In genomic region chr2:154354000-154354425, GRCm38 (mm10) we compare ENCODE assay signal across 12 mouse cellular contexts. TPM values are rescaled to one million over a fixed set of nuclear protein-coding genes. Genes with fewer than 3 reads are reported as not detected.
DNase-seq lines count a peak whose midpoint lies in the region; ATAC-seq and TF ChIP-seq lines count a peak whose summit lies in the region.
"Not testable (repeated sequence)": the region's sequence is repeated elsewhere in the genome, so short reads cannot be mapped to it uniquely, and the experiment has no call there.
"Had no signal": no experiment of that assay in that cellular context is flagged by ENCODE, and none has a peak within 500 bp of the region (broad histone marks: within the 10 kb centered on the region; RNA-seq: fewer than 3 reads in every experiment).

No protein-coding gene starts in this region.

- not testable (repeated sequence) for TF ChIP-seq CTCF in CH12.LX (conservative IDR thresholded peaks at IDR 0.05 in 1 of 2, IDR thresholded peaks at IDR 0.05 in 1 of 2; ENCODE audit: low read depth in 2 of 2, low read length in 2 of 2); forebrain, postnatal 0 days (IDR thresholded peaks at IDR 0.05; ENCODE audit: low read depth)

- peak overlapping the region; percentile 76 for H3K9ac ChIP-seq in CH12.LX (ENCODE audit: insufficient read depth, low read depth)
- H3K9ac ChIP-seq in embryonic facial prominence, embryonic 12.5 days; hindbrain, embryonic 12.5 days; midbrain, embryonic 12.5 days (replicated peaks): not testable (repeated sequence)
- 0 out of 2 replicates have a peak overlapping the region, but pooled peaks have one; percentile 34 for H3K9ac ChIP-seq in forebrain, postnatal 0 days
- peak overlapping the region; percentile 13; the same call in 1 of the 2 replicates for H3K9ac ChIP-seq in kidney, embryonic 14.5 days (ENCODE audit: low read depth, low read length)
- H3K9ac ChIP-seq in liver, embryonic 13.5 days, result peak overlapping the region; percentile 76

- peaks cover 26 to 40% of the 10 kb centered on the region in 2 experiments for H3K36me3 ChIP-seq in CH12.LX (replicated peaks in 1 of 2; ENCODE audit: control insufficient read depth in 1 of 2, insufficient read depth in 1 of 2, low read length in 1 of 2)
- H3K36me3 ChIP-seq in embryonic facial prominence, embryonic 12.5 days, result peaks cover 25% of the 10 kb centered on the region; the same call in 1 of the 2 replicates
- H3K36me3 ChIP-seq in forebrain, postnatal 0 days (ENCODE audit: insufficient read depth), result peaks cover 20% of the 10 kb centered on the region
- H3K36me3 ChIP-seq in hindbrain, embryonic 12.5 days, result peaks cover 24% of the 10 kb centered on the region
- H3K36me3 ChIP-seq in kidney, embryonic 14.5 days (ENCODE audit: control insufficient read depth, insufficient read depth, low read length), result peaks cover 12% of the 10 kb centered on the region; the same call in 1 of the 2 replicates
- peaks cover 24% of the 10 kb centered on the region for H3K36me3 ChIP-seq in liver, embryonic 13.5 days
- H3K36me3 ChIP-seq in midbrain, embryonic 12.5 days, result peaks cover 11% of the 10 kb centered on the region

- not testable (repeated sequence) for TF ChIP-seq RAD21 in CH12.LX (IDR thresholded peaks at IDR 0.05; ENCODE audit: low read depth, low read length)

- H3K27ac ChIP-seq in CH12.LX (ENCODE audit: insufficient read depth, low read depth), result peak overlapping the region; percentile 72
- H3K27ac ChIP-seq in embryonic facial prominence, embryonic 12.5 days; hindbrain, embryonic 12.5 days; kidney, embryonic 14.5 days (ENCODE audit: low read depth, low read length); midbrain, embryonic 12.5 days (replicated peaks): not testable (repeated sequence)
- peak overlapping the region; percentile 54; the same call in 1 of the 2 replicates for H3K27ac ChIP-seq in forebrain, postnatal 0 days (ENCODE audit: low read depth, low read length)
- peak overlapping the region; percentile 89 for H3K27ac ChIP-seq in liver, embryonic 13.5 days

- ATAC-seq in embryonic facial prominence, embryonic 12.5 days (ENCODE audit: insufficient number of reproducible peaks, insufficient read depth, low FRiP score, low TSS enrichment), result 0 out of 2 replicates have a peak, but pooled peaks have one; percentile 3
- peak; percentile 69; the same call in 1 of the 2 replicates for ATAC-seq in forebrain, postnatal 0 days
- not testable (repeated sequence) for ATAC-seq in hindbrain, embryonic 12.5 days (ENCODE audit: low FRiP score); midbrain, embryonic 12.5 days (ENCODE audit: low FRiP score, low read depth)
- 0 out of 2 replicates have a peak, but pooled peaks have one; percentile 66 for ATAC-seq in kidney, embryonic 14.5 days (ENCODE audit: low FRiP score, low TSS enrichment)
- peak; percentile 84 for ATAC-seq in liver, embryonic 13.5 days (ENCODE audit: low read depth)

- H3K4me1 ChIP-seq in CH12.LX (ENCODE audit: control insufficient read depth in 1 of 2, insufficient read depth in 2 of 2), result peaks cover 0 to 13% of the 10 kb centered on the region in 2 experiments; a peak in 1 of 4 replicates
- H3K4me1 ChIP-seq in embryonic facial prominence, embryonic 12.5 days; forebrain, postnatal 0 days (ENCODE audit: insufficient read depth); hindbrain, embryonic 12.5 days; kidney, embryonic 14.5 days (ENCODE audit: control insufficient read depth, insufficient read depth, low read length); liver, embryonic 13.5 days (replicated peaks); midbrain, embryonic 12.5 days: not testable (repeated sequence)

- 67% methylated on average over 16 of the region's 19 CpGs for WGBS in embryonic facial prominence, embryonic 12.5 days
- 65% methylated on average over 15 of the region's 19 CpGs for WGBS in forebrain, postnatal 0 days
- 74% methylated on average over 16 of the region's 19 CpGs for WGBS in hindbrain, embryonic 12.5 days
- 95% methylated on average over 14 of the region's 19 CpGs for WGBS in kidney, embryonic 14.5 days
- WGBS in liver, embryonic 13.5 days (ENCODE audit: insufficient replicate concordance), result 62% methylated on average over 16 of the region's 19 CpGs
- 75% methylated on average over 15 of the region's 19 CpGs for WGBS in midbrain, embryonic 12.5 days

- H3K9me3 ChIP-seq in CH12.LX (replicated peaks; ENCODE audit: low read length); embryonic facial prominence, embryonic 12.5 days; forebrain, postnatal 0 days (ENCODE audit: low read length); hindbrain, embryonic 12.5 days (replicated peaks); kidney, embryonic 14.5 days (ENCODE audit: control insufficient read depth, low read length); liver, embryonic 13.5 days (replicated peaks); midbrain, embryonic 12.5 days: not testable (repeated sequence)

- peak; percentile 37; the same call in 1 of the 2 replicates for TF ChIP-seq POLR2A in CH12.LX (IDR thresholded peaks at IDR 0.05; ENCODE audit: low read depth, low read length)

- DNase-seq in CH12.LX (ENCODE audit: extremely low read depth); forebrain, postnatal 0 days; liver, embryonic 13.5 days: not testable (repeated sequence)
- DNase-seq in retina, postnatal 1 day, result peak; percentile 27

- not testable (repeated sequence) for H3K4me2 ChIP-seq in CH12.LX (ENCODE audit: insufficient read depth, low read depth, poor library complexity, severe bottlenecking)
- peak overlapping the region; percentile 34 for H3K4me2 ChIP-seq in embryonic facial prominence, embryonic 12.5 days (replicated peaks)
- H3K4me2 ChIP-seq in forebrain, postnatal 0 days (ENCODE audit: low read depth), result peak overlapping the region; percentile 41
- peak overlapping the region; percentile 42 for H3K4me2 ChIP-seq in hindbrain, embryonic 12.5 days (replicated peaks)
- H3K4me2 ChIP-seq in kidney, embryonic 14.5 days (replicated peaks; ENCODE audit: low read depth, low read length), result peak overlapping the region; percentile 11; the same call in 1 of the 2 replicates
- peak overlapping the region; percentile 49 for H3K4me2 ChIP-seq in liver, embryonic 13.5 days
- H3K4me2 ChIP-seq in midbrain, embryonic 12.5 days (replicated peaks), result peak overlapping the region; percentile 45

- dilution Hi-C loops in CH12.LX (cut with MboI; ENCODE audit: extremely low pct_ligation_motif_present, extremely low pct_unique_long_range_greater_than_20kb, low sequenced_read_pairs), result not testable (repeated sequence)

- in situ Hi-C loops in CH12.LX (cut with MboI; ENCODE audit: low pct_ligation_motif_present, low pct_unique_long_range_greater_than_20kb, low sequenced_read_pairs), result not testable (repeated sequence)

- peak overlapping the region; percentile 59 to 78 (median 68) for H3K4me3 ChIP-seq in CH12.LX (replicated peaks in 1 of 3; ENCODE audit: low read depth in 2 of 3, low read length in 2 of 3, poor library complexity in 1 of 3)
- peak overlapping the region; percentile 25 for H3K4me3 ChIP-seq in embryonic facial prominence, embryonic 12.5 days
- H3K4me3 ChIP-seq in forebrain, postnatal 0 days (ENCODE audit: low read depth, low read length), result peak overlapping the region; percentile 28
- peak overlapping the region; percentile 31 for H3K4me3 ChIP-seq in hindbrain, embryonic 12.5 days
- H3K4me3 ChIP-seq in kidney, embryonic 14.5 days (ENCODE audit: low read length), result peak overlapping the region; percentile 30
- H3K4me3 ChIP-seq in liver, embryonic 13.5 days (replicated peaks), result peak overlapping the region; percentile 62
- H3K4me3 ChIP-seq in midbrain, embryonic 12.5 days, result peak overlapping the region; percentile 34

- not testable (repeated sequence) for TF ChIP-seq EP300 in CH12.LX (IDR thresholded peaks at IDR 0.05; ENCODE audit: low read length)

- not testable (repeated sequence) for H3K27me3 ChIP-seq in CH12.LX (replicated peaks); embryonic facial prominence, embryonic 12.5 days; forebrain, postnatal 0 days (ENCODE audit: insufficient read depth, low read length); hindbrain, embryonic 12.5 days; kidney, embryonic 14.5 days (ENCODE audit: control insufficient read depth, insufficient read depth, low read length); liver, embryonic 13.5 days; midbrain, embryonic 12.5 days

- H3K79me2 ChIP-seq in CH12.LX (replicated peaks; ENCODE audit: control insufficient read depth, extremely low read depth, insufficient read depth, poor library complexity, severe bottlenecking), result not testable (repeated sequence)

RNA-seq across cellular contexts. Expression of gene Cdk5rap1, which starts 18.8 kb away (rescaled TPM):
- 30.6 and 32.0 TPM in 2 replicates for total RNA-seq in CH12.LX (2012; rRNA removed)
- total RNA-seq in CH12.LX (2014; rRNA removed), result 43.5 and 50.2 TPM in 2 replicates
- 25.8 and 26.4 TPM in 2 replicates for polyA plus RNA-seq in CH12.LX (2012; ENCODE audit: insufficient read length, low read depth)
- polyA plus RNA-seq in embryonic facial prominence, embryonic 12.5 days (2016; fragmentation: Nextera tagmentation; extraction: Ambion mirVana), result 15.9 and 19.6 TPM in 2 replicates
- total RNA-seq in forebrain, postnatal 0 days (2014; rRNA removed), result 14.3 and 14.7 TPM in 2 replicates
- polyA plus RNA-seq in forebrain, postnatal 0 days (2015; fragmentation: Nextera tagmentation; extraction: Ambion mirVana), result 6.3 and 10.4 TPM in 2 replicates
- polyA plus RNA-seq in hindbrain, embryonic 12.5 days (2016; fragmentation: Nextera tagmentation; extraction: Ambion mirVana), result 13.7 and 16.3 TPM in 2 replicates
- polyA plus RNA-seq in kidney, embryonic 14.5 days (2014; fragmentation: Nextera tagmentation; extraction: Ambion mirVana), result 10.6 and 18.5 TPM in 2 replicates
- polyA plus RNA-seq in liver, embryonic 13.5 days (2015; fragmentation: Nextera tagmentation; extraction: Ambion mirVana), result 18.0 and 18.9 TPM in 2 replicates
- 14.3 and 15.4 TPM in 2 replicates for polyA plus RNA-seq in midbrain, embryonic 12.5 days (2016; fragmentation: Nextera tagmentation; extraction: Ambion mirVana)

RNA-seq across cellular contexts. Expression of gene Bpifb9b, which starts 47.0 kb away (rescaled TPM):
- total RNA-seq in CH12.LX (2012; rRNA removed) (not detected in 2 replicates), CH12.LX (2014; rRNA removed) (not detected in 2 replicates)
- not detected in 2 replicates for polyA plus RNA-seq in CH12.LX (2012; ENCODE audit: insufficient read length, low read depth)
- not detected in 2 replicates for polyA plus RNA-seq in embryonic facial prominence, embryonic 12.5 days (2016; fragmentation: Nextera tagmentation; extraction: Ambion mirVana)
- 0.38 TPM in 1 of 2 replicates, not detected in the other for total RNA-seq in forebrain, postnatal 0 days (2014; rRNA removed)
- polyA plus RNA-seq in forebrain, postnatal 0 days (2015; fragmentation: Nextera tagmentation; extraction: Ambion mirVana), result 0.34 TPM in 1 of 2 replicates, not detected in the other
- not detected in 2 replicates for polyA plus RNA-seq in hindbrain, embryonic 12.5 days (2016; fragmentation: Nextera tagmentation; extraction: Ambion mirVana)
- polyA plus RNA-seq in kidney, embryonic 14.5 days (2014; fragmentation: Nextera tagmentation; extraction: Ambion mirVana), result not detected in 2 replicates
- not detected in 2 replicates for polyA plus RNA-seq in liver, embryonic 13.5 days (2015; fragmentation: Nextera tagmentation; extraction: Ambion mirVana)
- polyA plus RNA-seq in midbrain, embryonic 12.5 days (2016; fragmentation: Nextera tagmentation; extraction: Ambion mirVana), result not detected in 2 replicates
- total RNA-seq: adrenal gland, postnatal 14 days; gastrocnemius, postnatal 36 days; left cerebral cortex, postnatal 4 days had no signal
- polyA plus RNA-seq: Patski had no signal

RNA-seq across cellular contexts. Expression of gene Snta1, which starts 53.9 kb away (rescaled TPM):
- not detected in 2 replicates for total RNA-seq in CH12.LX (2012; rRNA removed)
- total RNA-seq in CH12.LX (2014; rRNA removed), result not detected in 2 replicates
- 0.33 and 0.57 TPM in 2 replicates for polyA plus RNA-seq in CH12.LX (2012; ENCODE audit: insufficient read length, low read depth)
- 9.2 and 9.9 TPM in 2 replicates for polyA plus RNA-seq in embryonic facial prominence, embryonic 12.5 days (2016; fragmentation: Nextera tagmentation; extraction: Ambion mirVana)
- total RNA-seq in forebrain, postnatal 0 days (2014; rRNA removed), result 23.0 and 25.3 TPM in 2 replicates
- 14.8 and 15.8 TPM in 2 replicates for polyA plus RNA-seq in forebrain, postnatal 0 days (2015; fragmentation: Nextera tagmentation; extraction: Ambion mirVana)
- polyA plus RNA-seq in hindbrain, embryonic 12.5 days (2016; fragmentation: Nextera tagmentation; extraction: Ambion mirVana), result 8.9 and 9.7 TPM in 2 replicates
- 4.5 and 5.7 TPM in 2 replicates for polyA plus RNA-seq in kidney, embryonic 14.5 days (2014; fragmentation: Nextera tagmentation; extraction: Ambion mirVana)
- 1.7 and 2.0 TPM in 2 replicates for polyA plus RNA-seq in liver, embryonic 13.5 days (2015; fragmentation: Nextera tagmentation; extraction: Ambion mirVana)
- polyA plus RNA-seq in midbrain, embryonic 12.5 days (2016; fragmentation: Nextera tagmentation; extraction: Ambion mirVana), result 7.1 and 8.6 TPM in 2 replicates
